Mouse (Mus musculus) intestine, postnatal 0 days (tissue): ENCODE results near the gene Gm10135. TPM values are rescaled to one million over a fixed set of nuclear protein-coding genes. Genes with fewer than 3 reads are reported as not detected.
"Not testable (repeated sequence)": the region's sequence is repeated elsewhere in the genome, so short reads cannot be mapped to it uniquely, and the experiment has no call there.

Source experiments
- ATAC-seq: fragments of 200-750 bp; cut with Nextera tagmentation; 2 replicates; pipeline ENCODE4 v1.8.0; 2017; ENCODE audit warnings: mild to moderate bottlenecking, moderate TSS enrichment, moderate library complexity
- H3K27ac ChIP-seq: fragments of 300-500 bp; sonication (generic); 2 replicates; pipeline ENCODE4 v1.5.1; 2014; ENCODE audit warnings: mild to moderate bottlenecking, low read depth, low read length, moderate library complexity
- H3K27me3 ChIP-seq: fragments of 300-500 bp; sonication (generic); replicated peaks from 2 replicates; pipeline ENCODE4 v1.6.1; 2014; ENCODE audit warnings: low read length, mixed read lengths; ENCODE audit not compliant: control insufficient read depth, insufficient read depth
- H3K36me3 ChIP-seq: fragments of 300-500 bp; sonication (generic); 2 replicates; pipeline ENCODE4 v1.6.1; 2014; ENCODE audit warnings: mild to moderate bottlenecking, moderate library complexity; ENCODE audit not compliant: control insufficient read depth, insufficient read depth
- H3K4me1 ChIP-seq: fragments of 300-500 bp; sonication (generic); replicated peaks from 2 replicates; pipeline ENCODE4 v1.6.1; 2014; ENCODE audit warnings: antibody characterized with exemption, low read length, mixed read lengths; ENCODE audit not compliant: control insufficient read depth, insufficient read depth
- H3K4me2 ChIP-seq: fragments of 300-500 bp; sonication (generic); replicated peaks from 2 replicates; pipeline ENCODE4 v1.6.1; 2014; ENCODE audit warnings: low read depth, mild to moderate bottlenecking, moderate library complexity
- H3K4me3 ChIP-seq: fragments of 300-500 bp; sonication (generic); 2 replicates; pipeline ENCODE4 v1.5.1; 2014; ENCODE audit warnings: low read depth, low read length
- H3K9ac ChIP-seq: fragments of 300-500 bp; sonication (generic); 2 replicates; pipeline ENCODE4 v1.6.1; 2014; ENCODE audit warnings: mild to moderate bottlenecking, low read depth, low read length
- H3K9me3 ChIP-seq: fragments of 300-500 bp; sonication (generic); 2 replicates; pipeline ENCODE4 v1.6.1; 2016; ENCODE audit warnings: mixed run types; ENCODE audit not compliant: control insufficient read depth
- CTCF ChIP-seq: sonication (generic); IDR thresholded peaks from 2 replicates; pipeline ENCODE4 v1.5.1; 2016; ENCODE audit warnings: low read depth, mild to moderate bottlenecking, control low read depth, antibody characterized with exemption, moderate library complexity
- WGBS: fragments of 180-500 bp; shearing (Covaris S2); extraction: QIAGEN DNeasy Blood & Tissue Kit; methylation state at CpG from one replicate; pipeline ENCODE4 v1.1.7; 2014; 5-methylcytosine and 5-hydroxymethylcytosine counted together
- polyA plus RNA-seq: library from polyadenylated mRNA; unstranded; fragments of >200 nt; fragmentation: Nextera tagmentation; extraction: Ambion mirVana; gene quantifications from 2 replicates; pipeline ENCODE4 v1.2.1, GENCODE M21; 2015

Gene Gm10135
- polyA plus RNA-seq, 1 experiment from 2014 or later, result not detected

DNA sequence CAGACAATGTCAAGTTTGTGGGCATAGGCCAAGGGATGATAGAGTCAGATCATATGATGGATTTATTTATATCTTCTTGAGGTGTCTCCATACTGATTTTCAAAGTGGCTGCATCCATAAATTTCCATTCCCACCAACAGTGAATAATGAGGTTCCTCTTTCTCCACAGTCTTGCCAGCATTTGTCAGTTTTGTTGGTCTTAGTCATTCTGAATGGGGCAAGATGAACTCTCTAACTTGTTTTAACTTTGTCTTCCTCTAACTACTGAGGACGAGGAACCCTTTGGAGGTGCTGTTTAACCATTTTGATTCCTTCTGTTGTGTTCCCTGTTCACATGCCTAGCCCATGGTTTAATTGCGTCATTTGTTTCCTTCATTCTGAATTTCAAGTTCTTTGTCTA is 24.2 kb downstream of the Gm10135 start:
- TF ChIP-seq CTCF, result no peak
- H3K27me3 ChIP-seq, result no peaks in the 10 kb centered on the region
- no peak overlapping the region for H3K4me2 ChIP-seq
- no peaks in the 10 kb centered on the region for H3K4me1 ChIP-seq
- no peak overlapping the region for H3K27ac ChIP-seq
- no peak for ATAC-seq
- WGBS, result 87% methylated on average over 2 of the region's 2 CpGs
- H3K9me3 ChIP-seq, result no peaks in the 10 kb centered on the region
- H3K4me3 ChIP-seq, result no peak overlapping the region
- no peaks in the 10 kb centered on the region; the same call in 1 of the 2 replicates for H3K36me3 ChIP-seq
- H3K9ac ChIP-seq, result no peak overlapping the region

DNA sequence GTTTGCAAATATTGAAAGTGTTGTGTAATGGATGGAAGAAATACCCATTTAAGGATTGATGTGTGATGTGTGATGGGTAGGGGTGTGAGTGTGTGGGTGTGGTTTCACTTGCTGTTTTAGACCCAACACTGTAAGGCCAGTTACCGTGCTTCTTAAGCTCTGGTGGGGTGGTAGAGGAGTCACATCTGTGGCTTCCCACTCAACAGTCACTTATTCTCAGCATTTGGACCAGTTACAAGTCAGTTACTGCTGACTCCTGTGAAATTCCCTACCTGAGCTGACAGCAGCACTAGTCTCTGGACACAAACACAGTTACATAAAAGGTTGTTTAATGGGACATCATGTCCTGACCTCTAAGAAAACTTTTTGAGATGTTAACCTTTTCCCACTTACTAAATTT is 26.4 kb downstream of the Gm10135 start:
- Histone ChIP-seq H3K9me3 (no peaks in the 10 kb centered on the region), H3K4me3 (no peak overlapping the region), H3K36me3 (no peaks in the 10 kb centered on the region; the same call in 1 of the 2 replicates), H3K4me1 (no peaks in the 10 kb centered on the region), H3K27me3 (no peaks in the 10 kb centered on the region), H3K9ac (no peak overlapping the region), H3K27ac (no peak overlapping the region), H3K4me2 (no peak overlapping the region)
- no peak for TF ChIP-seq CTCF
- no peak for ATAC-seq
- 76% methylated on average over 1 of the region's 1 CpGs for WGBS

DNA sequence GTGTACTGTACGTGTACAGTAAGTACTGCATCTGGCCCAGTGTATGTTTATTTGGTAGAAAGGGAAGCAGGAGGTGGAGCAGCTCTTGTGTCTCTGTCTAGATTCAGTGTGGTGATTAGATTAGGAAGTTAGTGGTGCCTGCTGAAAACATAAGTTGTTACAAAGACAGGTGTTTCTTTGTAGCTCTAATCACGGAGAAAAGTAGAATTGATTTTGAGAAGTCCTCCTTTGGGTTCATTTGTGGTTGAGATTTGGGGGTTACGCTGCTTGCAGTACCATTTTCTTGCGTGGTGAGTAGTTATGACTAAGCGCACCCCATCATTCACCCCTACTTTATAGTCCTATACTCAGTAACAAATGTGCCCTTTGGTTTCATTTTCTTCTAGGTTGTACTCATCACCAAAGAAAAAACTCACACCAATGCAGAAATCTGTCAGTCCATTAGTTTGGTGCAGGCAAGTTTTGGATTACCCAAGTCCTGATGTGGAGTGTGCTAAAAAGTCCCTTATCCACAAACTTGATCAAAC is 33.5 kb downstream of the Gm10135 start:
- WGBS, result 81% methylated on average over 5 of the region's 5 CpGs
- Histone ChIP-seq H3K4me3 (no peak overlapping the region), H3K36me3 (no peaks in the 10 kb centered on the region), H3K27me3 (no peaks in the 10 kb centered on the region), H3K9ac (no peak overlapping the region), H3K4me1 (no peaks in the 10 kb centered on the region), H3K4me2 (no peak overlapping the region), H3K27ac (no peak overlapping the region), H3K9me3 (no peaks in the 10 kb centered on the region)
- no peak for ATAC-seq
- no peak for TF ChIP-seq CTCF

DNA sequence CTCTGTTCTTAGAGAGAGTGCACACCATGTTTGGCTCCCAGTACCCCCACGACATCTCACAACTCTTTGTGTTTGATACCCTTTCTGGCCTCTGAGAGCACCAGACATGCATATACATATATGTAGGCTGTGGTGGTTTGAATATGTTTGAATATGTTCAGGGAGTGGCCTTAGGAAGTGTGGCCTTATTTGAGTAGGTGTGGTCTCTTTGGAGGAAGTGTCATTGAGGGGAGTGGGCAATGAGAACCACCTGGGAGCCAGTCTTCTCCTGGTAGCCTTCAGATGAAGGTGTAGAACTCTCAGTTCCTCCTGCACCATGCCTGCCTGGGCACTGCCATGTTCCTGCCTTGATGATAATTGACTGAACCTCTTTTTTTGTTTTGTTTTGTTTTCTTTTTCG is 35.2 kb downstream of the Gm10135 start:
- Histone ChIP-seq H3K4me1 (no peaks in the 10 kb centered on the region), H3K4me2 (no peak overlapping the region), H3K9ac (no peak overlapping the region), H3K9me3 (no peaks in the 10 kb centered on the region), H3K36me3 (no peaks in the 10 kb centered on the region), H3K27me3 (no peaks in the 10 kb centered on the region), H3K4me3 (no peak overlapping the region), H3K27ac (no peak overlapping the region)
- TF ChIP-seq CTCF, result no peak
- 91% methylated on average over 2 of the region's 2 CpGs for WGBS
- ATAC-seq, result no peak

DNA sequence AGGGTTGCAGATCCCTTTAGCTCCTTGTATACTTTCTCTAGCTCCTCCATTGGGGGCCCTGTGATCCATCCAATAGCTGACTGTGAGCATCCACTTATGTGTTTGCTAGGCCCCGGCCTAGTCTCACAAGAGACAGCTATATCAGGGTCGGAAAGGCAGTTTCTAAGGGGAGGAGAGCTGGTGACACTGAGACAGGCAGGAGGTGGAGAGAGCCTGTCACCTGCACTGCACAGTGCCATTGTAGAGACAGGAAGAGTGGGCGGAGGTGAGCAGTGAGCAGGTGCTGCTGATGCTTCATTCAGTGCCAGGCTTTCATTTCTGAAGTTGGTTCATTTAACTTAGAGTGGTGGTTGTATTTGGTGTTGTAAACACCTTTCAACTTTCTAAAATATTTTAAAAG is 36.1 kb downstream of the Gm10135 start:
- not testable (repeated sequence) for H3K4me3 ChIP-seq, H3K27ac ChIP-seq, H3K27me3 ChIP-seq, H3K9ac ChIP-seq, H3K4me1 ChIP-seq, ATAC-seq, H3K4me2 ChIP-seq, H3K9me3 ChIP-seq, H3K36me3 ChIP-seq
- 89% methylated on average over 3 of the region's 3 CpGs for WGBS

DNA sequence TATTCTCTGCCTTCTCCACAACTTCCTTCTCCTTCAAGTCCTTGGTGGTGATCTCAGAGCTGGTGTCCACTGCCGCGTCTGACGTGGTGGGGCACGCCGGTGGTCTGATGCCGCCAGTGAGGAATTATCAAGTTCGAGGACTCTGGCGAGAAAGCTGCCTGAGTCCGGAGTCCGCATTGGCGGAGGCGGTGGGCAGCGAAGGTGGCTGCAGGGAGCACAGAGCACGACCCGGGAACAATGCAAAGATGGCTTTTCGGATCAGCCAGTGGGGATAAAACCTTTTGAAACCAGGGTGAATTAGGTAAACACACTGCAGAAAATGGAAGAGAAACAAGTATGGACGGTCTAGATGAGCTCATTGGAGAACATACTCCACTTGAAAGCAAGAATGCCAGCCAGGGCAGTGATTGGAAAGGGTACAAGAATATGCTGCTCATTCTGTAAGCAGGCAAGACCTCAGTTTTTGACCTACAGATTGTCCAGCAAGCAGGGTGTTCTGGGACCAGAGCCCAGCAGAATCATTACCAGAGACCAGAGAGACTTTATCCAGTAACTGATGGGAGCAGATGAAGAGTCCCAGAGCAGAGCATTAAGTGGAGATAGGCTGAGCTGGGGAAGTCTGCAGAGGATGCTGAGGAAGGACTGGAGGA is 41.4 kb downstream of the Gm10135 start:
- Histone ChIP-seq H3K27ac (no peak overlapping the region), H3K4me2 (no peak overlapping the region), H3K9me3 (no peaks in the 10 kb centered on the region), H3K9ac (no peak overlapping the region), H3K4me3 (no peak overlapping the region), H3K27me3 (no peaks in the 10 kb centered on the region), H3K4me1 (no peaks in the 10 kb centered on the region), H3K36me3 (no peaks in the 10 kb centered on the region)
- no peak for TF ChIP-seq CTCF
- WGBS, result 92% methylated on average over 17 of the region's 17 CpGs
- ATAC-seq, result no peak
